Mouse (Mus musculus) cerebellum, postnatal 14 days (tissue): ENCODE measurements around the gene Anxa7.

ENCODE experiments used
- DNase-seq, 2 experiments: peaks; one replicate each; pipeline ENCODE4 v3.0.0; 2021; ENCODE audit warnings: mixed read lengths in 2 of 2

The Anxa7 gene

DNA sequence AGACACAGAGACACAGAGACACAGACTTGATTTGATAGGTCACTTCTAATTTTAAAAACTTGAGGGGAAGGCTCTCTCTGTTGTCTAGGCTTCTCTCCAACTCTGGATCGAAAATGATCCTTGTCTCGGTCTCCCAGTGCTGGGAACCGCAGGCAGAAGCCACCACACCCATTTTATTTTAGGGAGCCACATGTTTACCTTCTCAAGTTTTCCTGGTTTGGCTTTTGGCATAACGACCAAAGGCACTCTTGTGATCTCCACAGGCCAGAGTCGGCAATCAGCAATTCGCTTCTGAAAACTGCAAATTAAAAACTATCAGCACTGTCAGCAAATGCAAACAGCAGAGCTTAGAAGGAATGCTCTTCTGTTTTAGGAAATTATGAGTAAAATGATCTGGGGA lies 48.2 kb downstream of the Anxa7 start:
- DNase-seq, result no peak

DNA sequence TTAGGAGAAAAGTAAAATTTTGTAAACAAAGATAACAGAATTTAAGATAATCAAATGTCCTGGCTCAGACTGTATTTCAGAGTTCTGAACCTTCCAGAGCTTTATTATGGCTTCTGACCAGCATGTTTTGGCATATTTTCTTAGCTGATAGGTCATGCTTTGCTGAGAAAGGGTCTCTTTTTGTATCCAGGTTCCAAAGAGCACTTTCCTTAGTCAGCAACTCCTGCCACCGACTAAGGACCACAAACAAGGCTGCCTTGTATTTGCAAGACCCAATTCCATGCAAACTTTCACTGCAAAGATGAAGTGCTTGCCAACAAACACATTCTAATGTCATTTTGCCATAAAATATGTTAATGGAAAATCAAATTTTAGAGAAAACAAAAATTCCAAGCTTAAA lies 50.1 kb downstream of the Anxa7 start:
- DNase-seq, result no peak

DNA sequence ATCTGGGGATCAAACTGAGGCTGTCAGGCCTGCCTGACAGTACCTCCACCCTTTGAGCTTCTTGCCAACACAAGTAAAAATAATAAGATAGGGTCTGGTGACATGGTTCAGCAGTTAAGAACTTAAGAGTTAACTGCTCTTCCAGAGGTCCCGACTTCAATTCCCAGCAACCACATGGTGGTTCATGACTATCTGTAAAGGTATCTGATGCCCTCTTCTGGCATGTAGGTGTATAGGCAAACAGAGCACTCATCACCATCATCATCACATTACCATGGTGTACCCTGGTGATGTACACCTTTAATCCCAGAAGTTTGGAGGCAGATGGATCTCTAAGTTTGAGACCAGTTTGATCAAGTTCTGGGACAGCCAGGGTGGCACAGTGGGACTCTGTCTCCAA lies 51.3 kb downstream of the Anxa7 start:
- DNase-seq, result no peak

DNA sequence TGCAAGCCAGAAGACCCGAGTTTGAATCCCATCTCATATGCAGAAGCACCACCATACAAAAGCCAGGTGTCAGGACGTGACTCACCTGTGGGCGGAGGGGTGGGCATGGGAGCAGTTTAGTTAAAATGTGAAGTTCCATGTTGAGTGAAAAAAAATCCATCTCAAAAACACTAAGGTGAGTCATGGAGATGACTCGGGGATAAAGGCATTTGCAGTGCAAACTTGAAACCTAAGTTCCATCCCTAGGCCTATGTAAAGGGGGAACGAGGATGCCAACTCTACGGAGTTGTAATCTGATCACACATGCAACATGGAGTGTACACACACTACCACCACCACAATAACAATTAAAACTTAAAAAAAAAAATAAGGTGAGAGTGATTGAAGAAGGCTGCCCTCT lies 56.9 kb downstream of the Anxa7 start:
- DNase-seq, result no peak

DNA sequence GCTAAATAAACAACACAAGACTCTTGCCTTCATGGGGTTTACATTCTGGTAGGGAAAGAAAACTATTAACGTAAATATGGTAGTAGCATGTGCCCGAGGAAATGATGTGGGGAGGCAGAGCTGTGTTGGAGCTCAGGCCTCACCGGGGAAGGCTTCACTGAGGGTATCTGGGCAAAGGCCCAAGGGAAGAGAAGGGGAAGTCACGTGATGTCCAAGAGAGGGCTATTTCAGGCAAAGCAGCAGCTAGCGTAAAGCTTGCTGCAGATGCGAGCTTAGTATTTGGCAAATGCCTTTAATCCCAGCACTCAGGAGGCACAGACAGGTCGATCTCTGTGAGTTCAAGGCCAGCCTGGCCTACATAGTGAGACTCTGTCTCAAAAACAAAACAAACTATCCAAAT lies 57.7 kb downstream of the Anxa7 start:
- DNase-seq, result no peak
